Mouse (Mus musculus): ENCODE data around the gene Stard5.

DNA sequence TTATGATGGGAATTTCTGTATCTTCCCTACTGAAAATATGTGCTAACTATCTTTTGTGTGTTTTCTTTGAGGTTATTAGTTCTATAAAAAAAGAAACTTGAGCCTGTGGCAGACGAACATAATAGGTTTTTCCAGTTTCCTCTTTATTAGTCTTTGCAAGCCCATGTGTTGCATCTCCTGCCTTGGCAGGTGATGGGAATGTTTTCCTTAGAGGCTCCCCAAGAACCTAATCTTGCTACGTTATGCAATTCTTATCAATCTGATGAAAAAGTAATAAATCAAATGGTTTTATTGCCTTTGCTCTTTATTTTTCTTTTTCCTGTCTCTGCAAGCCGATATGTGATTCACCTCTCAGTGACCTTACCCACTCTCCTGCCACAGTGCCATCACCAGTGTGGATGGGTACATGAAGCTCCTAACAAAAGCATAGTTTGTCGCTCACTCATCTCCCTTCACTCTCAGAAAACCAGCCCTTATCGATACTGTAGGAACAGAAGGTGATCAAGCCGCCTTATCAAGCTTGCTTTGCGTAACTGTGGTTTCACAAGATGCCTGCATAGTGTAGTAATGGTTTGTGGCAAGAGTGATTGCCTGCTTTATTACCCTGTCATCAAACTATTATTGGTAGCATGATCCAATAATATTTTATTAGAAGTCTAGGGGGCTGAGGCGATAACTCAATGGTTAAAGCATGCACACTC, 5.1 kb upstream of the Stard5 start:
- no peak for TF ChIP-seq POLR2A (IDR thresholded peaks at IDR 0.05; ENCODE audit: borderline replicate concordance, low read depth, low read length)
- TF ChIP-seq CTCF (IDR thresholded peaks at IDR 0.05; ENCODE audit: low read depth, low read length), result no peak
